Mouse (Mus musculus) liver, adult 2 months (tissue): ENCODE data around the gene Mtln.

Source experiments
- CTCF ChIP-seq: fragments of 200-500 bp; IDR thresholded peaks from 2 replicates; pipeline ENCODE4 v1.5.1; 2011; ENCODE audit warnings: low read depth, low read length, control low read depth
- POLR2A ChIP-seq: fragments of 200-500 bp; IDR thresholded peaks from 2 replicates; pipeline ENCODE4 v1.6.1; 2011; ENCODE audit warnings: low read length, control low read depth; ENCODE audit not compliant: insufficient read depth; ENCODE audit errors: extremely low read depth

DNA sequence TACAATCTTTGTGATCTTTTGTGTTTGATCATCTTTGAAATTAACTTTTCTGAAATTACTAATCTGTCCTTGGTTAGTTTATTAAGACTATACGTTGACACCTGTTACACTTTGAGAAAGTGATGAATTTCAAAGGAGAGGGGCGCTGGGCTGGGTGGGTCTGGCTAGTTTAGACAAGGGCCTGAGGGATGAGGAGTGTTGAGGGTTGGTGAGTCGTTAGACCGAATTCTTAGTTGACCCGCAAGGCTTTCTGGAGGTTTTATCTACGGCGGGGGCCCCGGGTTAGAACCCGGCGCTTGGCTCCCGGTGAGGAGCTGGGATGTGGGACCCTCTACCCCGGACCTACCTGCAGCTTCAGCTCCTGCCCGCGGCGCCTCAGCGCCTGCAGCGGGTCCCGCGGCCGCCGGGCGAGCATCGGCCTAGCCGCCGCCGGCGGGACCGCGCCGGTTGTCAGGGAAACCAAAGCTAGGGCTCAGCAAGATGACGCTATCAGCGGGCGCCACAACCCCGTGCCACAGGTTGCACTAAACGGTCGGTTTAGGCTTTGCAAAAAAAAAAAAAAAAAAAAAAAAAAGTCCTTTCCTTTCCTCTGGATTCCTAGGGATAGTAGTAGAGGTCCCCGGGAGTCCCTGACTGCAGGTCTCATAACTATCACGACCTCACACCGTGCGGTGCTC is 3.7 kb downstream of the Mtln start, which contains the start of gene Nphp1:
- TF ChIP-seq CTCF (no peak), POLR2A (no peak)
